Comparison of ENCODE assay signal across 21 mouse cellular contexts in the genomic region with DNA sequence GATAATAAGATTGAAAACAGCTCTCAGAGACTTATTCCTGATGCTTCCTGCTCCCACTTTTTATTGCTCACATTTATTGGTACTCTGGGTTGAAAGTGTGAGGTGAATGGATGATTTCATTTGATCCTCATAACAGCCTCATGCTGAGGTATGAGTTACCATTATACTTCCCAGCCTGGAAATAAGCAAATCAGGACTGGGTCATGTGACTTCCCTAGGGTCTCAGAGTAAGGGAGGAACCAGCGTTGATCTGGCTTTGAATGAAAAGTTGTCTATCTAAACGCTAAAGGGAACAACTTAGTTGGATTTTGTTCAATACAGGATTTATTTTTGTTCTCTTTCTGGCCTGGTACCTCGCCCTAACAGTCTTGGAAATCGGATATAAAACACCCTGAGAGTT.
DNase-seq lines count a peak whose midpoint lies in the region; ATAC-seq and TF ChIP-seq lines count a peak whose summit lies in the region.
"Had no signal": no experiment of that assay in that cellular context is flagged by ENCODE, and none has a peak within 500 bp of the region (broad histone marks: within the 10 kb centered on the region; RNA-seq: fewer than 3 reads in every experiment).

No protein-coding gene starts in this region.

- H3K36me3 ChIP-seq in midbrain, embryonic 11.5 days (ENCODE audit: control insufficient read depth, insufficient read depth, low read length): no peaks in the 10 kb centered on the region
- no peaks in the 10 kb centered on the region for H3K36me3 ChIP-seq in midbrain, embryonic 13.5 days
- H3K36me3 ChIP-seq in CH12.LX (replicated peaks in 1 of 2; ENCODE audit: control insufficient read depth in 1 of 2, insufficient read depth in 1 of 2, low read length in 1 of 2) (no peaks in the 10 kb centered on the region), MEL (ENCODE audit: control insufficient read depth in 1 of 2, insufficient read depth in 2 of 2, low read length in 2 of 2) (no peaks in the 10 kb centered on the region), macrophage (ENCODE audit: inconsistent target) (no peaks in the 10 kb centered on the region)
- H3K36me3 ChIP-seq: G1E had no signal

- H3K27ac ChIP-seq in midbrain, embryonic 11.5 days (ENCODE audit: low read depth, low read length): no peak overlapping the region
- H3K27ac ChIP-seq in midbrain, embryonic 13.5 days: no peak overlapping the region
- peak overlapping the region; percentile 37 for H3K27ac ChIP-seq in CH12.LX (ENCODE audit: insufficient read depth, low read depth)
- no peak overlapping the region for H3K27ac ChIP-seq in MEL (ENCODE audit: control insufficient read depth, low read depth, low read length)
- peak overlapping the region; percentile 71; the same call in 1 of the 2 replicates for H3K27ac ChIP-seq in macrophage

- TF ChIP-seq EP300 in CH12.LX (IDR thresholded peaks at IDR 0.05; ENCODE audit: low read length) (no peak), MEL (IDR thresholded peaks at IDR 0.05; ENCODE audit: low read depth in 1 of 2, low read length in 2 of 2) (no peak)

- peak; percentile 14 for DNase-seq in midbrain, embryonic 11.5 days (ENCODE audit: low spot score, missing footprints)
- DNase-seq in CH12.LX (ENCODE audit: extremely low read depth): no peak
- no peak for DNase-seq in MEL (ENCODE audit: low read depth, low spot score)
- no peak for DNase-seq in layer of hippocampus, adult 9-10 months (ENCODE audit: low spot score)
- DNase-seq in heart, postnatal 36 days: no peak
- DNase-seq in adrenal gland, adult 2 months: no peak
- DNase-seq: adrenal gland, adult 8-10 months; adrenal gland, postnatal 10 days; adrenal gland, postnatal 14 days; adrenal gland, postnatal 25 days; adrenal gland, postnatal 36 days; B cell, adult 2 months; cerebellum, adult 11 months; cerebellum, adult 11-12 months; cerebellum, adult 18-20 months; cerebellum, adult 2 months; cerebellum, adult 8-10 months had no signal

- no peaks in the 10 kb centered on the region for H3K4me1 ChIP-seq in midbrain, embryonic 11.5 days (ENCODE audit: control insufficient read depth, insufficient read depth, low read length)
- no peaks in the 10 kb centered on the region for H3K4me1 ChIP-seq in midbrain, embryonic 13.5 days (replicated peaks)
- H3K4me1 ChIP-seq in CH12.LX (ENCODE audit: control insufficient read depth in 1 of 2, insufficient read depth in 2 of 2) (peaks cover 18 to 65% of the 10 kb centered on the region in 2 experiments), MEL (ENCODE audit: control insufficient read depth in 1 of 2, insufficient read depth in 2 of 2, low read length in 2 of 2) (no peaks in the 10 kb centered on the region)

- no peak for TF ChIP-seq CTCF in CH12.LX (conservative IDR thresholded peaks at IDR 0.05 in 1 of 2, IDR thresholded peaks at IDR 0.05 in 1 of 2; ENCODE audit: low read depth in 2 of 2, low read length in 2 of 2)
- no peak for TF ChIP-seq CTCF in MEL (IDR thresholded peaks at IDR 0.05 in 2 of 3, conservative IDR thresholded peaks at IDR 0.05 in 1 of 3; ENCODE audit: control insufficient read depth in 1 of 3, insufficient read depth in 1 of 3, low read depth in 2 of 3, low read length in 3 of 3, poor library complexity in 1 of 3, severe bottlenecking in 1 of 3)

- in situ Hi-C loops in CH12.LX (cut with MboI; ENCODE audit: low pct_ligation_motif_present, low pct_unique_long_range_greater_than_20kb, low sequenced_read_pairs): no loop called here

- intact Hi-C loops in heart, postnatal 36 days (cut with DNase I): no loop called here

- TF ChIP-seq POLR2A in CH12.LX (IDR thresholded peaks at IDR 0.05; ENCODE audit: low read depth, low read length) (no peak), MEL (IDR thresholded peaks at IDR 0.05; ENCODE audit: control insufficient read depth in 1 of 2, insufficient read depth in 1 of 2, low read depth in 1 of 2, low read length in 2 of 2, poor library complexity in 1 of 2) (no peak)

- H3K9ac ChIP-seq in midbrain, embryonic 11.5 days (ENCODE audit: low read length): no peak overlapping the region
- H3K9ac ChIP-seq in midbrain, embryonic 13.5 days (replicated peaks): no peak overlapping the region
- H3K9ac ChIP-seq in CH12.LX (ENCODE audit: insufficient read depth, low read depth) (peak overlapping the region; percentile 25), MEL (ENCODE audit: control insufficient read depth, low read depth, low read length, poor library complexity, severe bottlenecking) (no peak overlapping the region)

- H3K27me3 ChIP-seq in midbrain, embryonic 11.5 days (ENCODE audit: control insufficient read depth, insufficient read depth, low read length): no peaks in the 10 kb centered on the region
- H3K27me3 ChIP-seq in midbrain, embryonic 13.5 days: no peaks in the 10 kb centered on the region
- H3K27me3 ChIP-seq in CH12.LX (replicated peaks) (no peaks in the 10 kb centered on the region), MEL (ENCODE audit: control insufficient read depth in 1 of 2, insufficient read depth in 2 of 2, low read length in 2 of 2) (peaks cover 4 to 5% of the 10 kb centered on the region in 2 experiments; a peak in 3 of 4 replicates)
- H3K27me3 ChIP-seq: Patski had no signal

- ATAC-seq in midbrain, embryonic 11.5 days (ENCODE audit: low FRiP score): no peak
- ATAC-seq in midbrain, embryonic 13.5 days: no peak
- ATAC-seq: Patski had no signal

- no peaks in the 10 kb centered on the region for H3K9me3 ChIP-seq in midbrain, embryonic 11.5 days (ENCODE audit: control insufficient read depth, low read length)
- no peaks in the 10 kb centered on the region for H3K9me3 ChIP-seq in midbrain, embryonic 13.5 days
- H3K9me3 ChIP-seq in CH12.LX (replicated peaks; ENCODE audit: low read length) (no peaks in the 10 kb centered on the region), MEL (replicated peaks; ENCODE audit: insufficient read depth, low read length) (no peaks in the 10 kb centered on the region)
- H3K9me3 ChIP-seq: G1E had no signal

- no peak overlapping the region for H3K4me3 ChIP-seq in midbrain, embryonic 11.5 days (ENCODE audit: low read depth, low read length)
- no peak overlapping the region for H3K4me3 ChIP-seq in midbrain, embryonic 13.5 days (replicated peaks)
- H3K4me3 ChIP-seq in CH12.LX (replicated peaks in 1 of 3; ENCODE audit: low read depth in 2 of 3, low read length in 2 of 3, poor library complexity in 1 of 3) (no peak overlapping the region), MEL (ENCODE audit: control insufficient read depth in 1 of 2, insufficient read depth in 1 of 2, low read depth in 2 of 2, low read length in 2 of 2) (no peak overlapping the region), macrophage (ENCODE audit: inconsistent target) (no peak overlapping the region)

- 77% methylated on average over 4 of the region's 4 CpGs for WGBS in midbrain, embryonic 11.5 days
- WGBS in midbrain, embryonic 13.5 days: 82% methylated on average over 4 of the region's 4 CpGs
- WGBS in macrophage (ENCODE audit: missing documents): 83% methylated on average over 4 of the region's 4 CpGs

- TF ChIP-seq RAD21 in CH12.LX (IDR thresholded peaks at IDR 0.05; ENCODE audit: low read depth, low read length) (no peak), MEL (IDR thresholded peaks at IDR 0.05; ENCODE audit: low read depth, low read length) (no peak)

- H3K79me2 ChIP-seq in CH12.LX (replicated peaks; ENCODE audit: control insufficient read depth, extremely low read depth, insufficient read depth, poor library complexity, severe bottlenecking) (peaks cover 12% of the 10 kb centered on the region; the same call in 1 of the 2 replicates), MEL (ENCODE audit: control insufficient read depth, insufficient read depth, low read length, poor library complexity) (no peaks in the 10 kb centered on the region), macrophage (ENCODE audit: inconsistent target) (no peaks in the 10 kb centered on the region)

- dilution Hi-C loops in CH12.LX (cut with MboI; ENCODE audit: extremely low pct_ligation_motif_present, extremely low pct_unique_long_range_greater_than_20kb, low sequenced_read_pairs): no loop called here

- no peak overlapping the region for H3K4me2 ChIP-seq in midbrain, embryonic 11.5 days
- H3K4me2 ChIP-seq in midbrain, embryonic 13.5 days (replicated peaks): no peak overlapping the region
- peak overlapping the region; percentile 53 for H3K4me2 ChIP-seq in CH12.LX (ENCODE audit: insufficient read depth, low read depth, poor library complexity, severe bottlenecking)

TF ChIP-seq in CH12.LX, 34 proteins besides CTCF, POLR2A, EP300 and RAD21:
- no peak for TF ChIP-seq MYC (IDR thresholded peaks at IDR 0.05; ENCODE audit: low read depth, low read length)
- TF ChIP-seq ETS1 (conservative IDR thresholded peaks at IDR 0.05; ENCODE audit: low read depth, low read length): 0 out of 2 replicates have a peak, but pooled peaks have one; percentile 27
- peak; percentile 65 for TF ChIP-seq USF1 (IDR thresholded peaks at IDR 0.05; ENCODE audit: low read depth, low read length)
- TF ChIP-seq USF2 (conservative IDR thresholded peaks at IDR 0.05; ENCODE audit: low read depth, low read length): peak; percentile 73
- TF ChIP-seq BHLHE40 (IDR thresholded peaks at IDR 0.05; ENCODE audit: low read depth, low read length): peak; percentile 69
- peak; percentile 61; the same call in 1 of the 2 replicates for TF ChIP-seq MAX (IDR thresholded peaks at IDR 0.05; ENCODE audit: low read length)
- TF ChIP-seq SMC3 (IDR thresholded peaks at IDR 0.05; ENCODE audit: low read depth, low read length): no peak

TF ChIP-seq in MEL, 35 proteins besides CTCF, POLR2A, EP300 and RAD21:
- no peak for TF ChIP-seq ZKSCAN1 (IDR thresholded peaks at IDR 0.05; ENCODE audit: low read depth, low read length)
- no peak for TF ChIP-seq POLR2AphosphoS2 (IDR thresholded peaks at IDR 0.05; ENCODE audit: low read length)
- peak; percentile 12; the same call in 1 of the 2 replicates for TF ChIP-seq USF1 (IDR thresholded peaks at IDR 0.05; ENCODE audit: low read depth, low read length)

Comparison
In these comparisons a context has a peak if more than half of its experiments do, and no peak if none do; other contexts are left out.
1. H3K27ac ChIP-seq: peak in CH12.LX (single experiment) and macrophage (single experiment); none in midbrain, embryonic 11.5 days (single experiment), midbrain, embryonic 13.5 days (single experiment) and MEL (single experiment).